Mouse (Mus musculus) spleen, postnatal 14 days (tissue): ENCODE measurements around the gene Gripap1.
A peak's percentile ranks its signal among the peaks of the same experiment; 100 is the strongest.
"Not testable (repeated sequence)": the region's sequence is repeated elsewhere in the genome, so short reads cannot be mapped to it uniquely, and the experiment has no call there.

Experiments used
- DNase-seq, 2 experiments: peaks; one replicate each; pipeline ENCODE4 v3.0.0; 2021 to 2022; ENCODE audit warnings: low spot score in 2 of 2

Gene Gripap1

GRCm38 (mm10) chrX:7789542-7790136, at the start of gene Gripap1:
TSS of gene Gripap1 (plus strand) at chrX:7789765.
- DNase-seq = peak; percentile 55 to 66

GRCm38 (mm10) chrX:7740082-7740819, 49.3 kb upstream of the Gripap1 start:
- DNase-seq = no peak

- DNase-seq = no peak
Measured at GRCm38 (mm10) chrX:7741103-7741502, 48.5 kb upstream of the Gripap1 start.

DNA sequence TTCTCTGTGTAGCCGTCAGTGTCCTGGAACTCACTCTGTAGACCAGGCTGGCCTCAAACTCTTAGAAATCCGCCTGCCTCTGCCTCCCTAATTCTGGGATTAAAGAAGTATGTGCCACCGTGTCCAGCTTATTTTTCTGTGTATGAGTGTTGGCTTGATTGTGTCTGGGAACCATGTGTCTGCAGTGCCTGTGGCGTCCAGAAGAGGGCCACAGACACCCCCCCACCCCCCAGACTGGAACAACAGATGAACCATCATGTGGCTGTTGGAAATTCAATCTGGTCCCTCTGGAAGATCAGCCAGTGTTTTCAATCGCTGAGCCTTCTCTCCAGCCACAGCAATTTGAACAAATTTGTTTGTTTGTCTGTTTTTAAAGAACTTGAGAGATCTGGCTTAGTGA, 46.1 kb upstream of the Gripap1 start:
- DNase-seq = no peak

DNA sequence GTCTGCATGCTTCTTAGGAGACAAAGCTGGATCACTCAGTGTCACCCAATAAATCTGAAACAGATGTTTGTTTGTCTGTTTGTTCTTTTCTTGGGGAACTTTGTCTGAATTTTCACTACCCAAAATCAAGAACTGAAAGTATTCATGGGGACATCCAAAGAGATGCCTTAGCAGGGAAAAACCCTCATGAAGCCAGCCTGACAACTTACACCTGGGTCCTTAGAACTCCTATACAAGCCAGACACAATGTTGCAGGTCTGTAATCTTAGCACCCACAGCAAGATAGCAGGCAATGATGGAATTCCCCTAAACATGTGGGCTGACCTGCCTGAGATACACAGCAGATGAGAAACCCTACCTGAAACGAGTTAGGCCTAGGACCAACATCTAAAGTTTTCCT, 44.6 kb upstream of the Gripap1 start:
- no peak for DNase-seq

DNA sequence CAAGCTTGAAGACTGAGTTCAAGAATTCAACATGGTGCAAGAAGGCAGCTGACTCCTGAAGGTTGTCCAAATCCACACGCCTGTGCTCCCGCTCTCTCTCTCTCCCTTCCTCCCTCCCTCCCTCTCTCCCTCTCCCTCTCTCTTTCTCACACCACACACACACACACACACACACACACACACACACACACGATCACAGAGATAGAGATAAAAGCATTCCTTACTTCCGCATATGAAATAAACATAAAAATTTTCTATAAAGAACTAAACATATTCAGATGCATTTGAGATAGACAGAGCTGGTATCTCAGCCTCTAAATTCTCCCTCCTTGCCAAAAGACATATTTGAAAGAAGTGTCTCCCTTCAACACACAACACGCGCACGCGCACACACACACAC, 44.1 kb upstream of the Gripap1 start:
- no peak for DNase-seq

DNA sequence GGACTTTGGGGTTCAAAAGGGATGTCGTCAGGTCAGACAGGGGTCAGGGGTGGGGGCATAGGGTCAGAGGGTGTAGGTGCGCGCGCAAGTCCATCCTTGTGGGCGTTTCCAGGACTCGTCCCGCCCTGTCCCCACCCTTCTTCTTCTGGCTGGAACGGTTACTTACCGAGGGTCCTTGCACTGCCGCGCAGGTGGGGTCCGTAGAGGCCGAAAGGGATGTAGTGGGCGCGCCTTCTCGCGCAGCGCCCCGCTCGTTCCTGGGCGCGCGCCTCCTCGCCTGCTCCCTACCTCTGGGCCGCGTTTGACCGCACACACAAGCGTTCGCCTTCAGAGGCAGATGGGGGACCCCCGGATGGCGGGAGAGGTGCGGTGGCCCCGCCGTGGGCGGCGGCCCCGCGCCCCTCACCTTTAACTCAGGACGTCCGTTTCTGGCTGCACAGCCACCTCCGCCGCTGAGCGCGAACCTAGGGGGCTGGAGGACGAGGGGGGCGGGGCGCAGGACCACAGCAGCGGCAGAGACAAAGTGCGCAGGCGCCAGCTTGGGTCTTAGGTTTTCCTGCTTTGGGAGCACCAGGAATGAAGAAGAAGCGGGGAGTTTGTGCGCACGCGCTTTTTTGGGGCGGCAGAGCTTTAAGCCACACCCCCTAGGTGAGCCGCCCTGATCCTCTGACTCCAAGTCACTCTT, 39.0 kb upstream of the Gripap1 start, which contains the start of gene Ccdc120:
Ccdc120 (minus strand) TSS at position 474 of the 685 bp plus-strand sequence.
- DNase-seq = no peak

- not testable (repeated sequence) for DNase-seq
Measured at GRCm38 (mm10) chrX:7753627-7754026, 35.9 kb upstream of the Gripap1 start.

GRCm38 (mm10) chrX:7762137-7762920, 27.2 kb upstream of the Gripap1 start, which contains the start of gene Tfe3:
TSS of gene Tfe3 (plus strand) at chrX:7762560.
- peak; percentile 68 to 77 for DNase-seq

DNA sequence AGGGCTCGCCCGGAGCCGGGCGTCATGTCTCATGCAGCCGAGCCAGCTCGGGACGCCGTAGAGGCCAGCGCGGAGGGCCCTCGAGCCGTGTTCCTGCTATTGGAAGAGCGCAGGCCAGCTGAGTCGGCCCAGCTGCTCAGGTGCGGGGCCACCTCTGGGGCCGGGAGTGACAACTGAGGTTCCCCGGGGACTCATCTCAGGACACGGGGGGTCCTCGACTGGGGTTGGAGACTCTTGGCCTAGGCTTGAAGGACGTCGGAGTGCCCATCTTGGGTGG, 26.7 kb upstream of the Gripap1 start:
- DNase-seq = no peak

GRCm38 (mm10) chrX:7763631-7764393, 25.8 kb upstream of the Gripap1 start:
- DNase-seq = no peak

GRCm38 (mm10) chrX:7764657-7765280, 24.8 kb upstream of the Gripap1 start:
- no peak for DNase-seq

GRCm38 (mm10) chrX:7765281-7765670, 24.3 kb upstream of the Gripap1 start:
- DNase-seq = no peak

DNA sequence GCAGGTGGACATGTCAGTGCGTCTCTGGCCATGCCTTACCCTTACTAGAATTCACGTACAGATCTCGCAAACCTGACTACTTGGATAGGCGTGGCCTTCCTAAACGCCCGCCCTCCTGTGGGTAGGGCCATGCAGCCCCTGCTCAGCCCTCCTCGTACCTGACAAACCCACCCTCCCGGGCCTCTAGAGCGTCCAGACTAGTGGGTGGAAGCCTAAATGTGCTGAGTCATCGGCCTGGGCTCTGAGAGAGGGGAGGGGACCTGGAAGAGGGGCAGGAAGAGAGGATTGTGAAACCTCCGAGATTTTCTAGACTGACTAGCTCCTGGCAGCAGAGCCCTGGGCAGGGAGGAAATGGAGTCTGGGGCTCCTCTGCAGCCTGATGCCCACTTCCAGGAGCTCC, 23.8 kb upstream of the Gripap1 start:
- DNase-seq = no peak

GRCm38 (mm10) chrX:7769302-7770017, 20.1 kb upstream of the Gripap1 start:
- no peak for DNase-seq

GRCm38 (mm10) chrX:7772766-7773165, 16.8 kb upstream of the Gripap1 start:
- DNase-seq = no peak

DNA sequence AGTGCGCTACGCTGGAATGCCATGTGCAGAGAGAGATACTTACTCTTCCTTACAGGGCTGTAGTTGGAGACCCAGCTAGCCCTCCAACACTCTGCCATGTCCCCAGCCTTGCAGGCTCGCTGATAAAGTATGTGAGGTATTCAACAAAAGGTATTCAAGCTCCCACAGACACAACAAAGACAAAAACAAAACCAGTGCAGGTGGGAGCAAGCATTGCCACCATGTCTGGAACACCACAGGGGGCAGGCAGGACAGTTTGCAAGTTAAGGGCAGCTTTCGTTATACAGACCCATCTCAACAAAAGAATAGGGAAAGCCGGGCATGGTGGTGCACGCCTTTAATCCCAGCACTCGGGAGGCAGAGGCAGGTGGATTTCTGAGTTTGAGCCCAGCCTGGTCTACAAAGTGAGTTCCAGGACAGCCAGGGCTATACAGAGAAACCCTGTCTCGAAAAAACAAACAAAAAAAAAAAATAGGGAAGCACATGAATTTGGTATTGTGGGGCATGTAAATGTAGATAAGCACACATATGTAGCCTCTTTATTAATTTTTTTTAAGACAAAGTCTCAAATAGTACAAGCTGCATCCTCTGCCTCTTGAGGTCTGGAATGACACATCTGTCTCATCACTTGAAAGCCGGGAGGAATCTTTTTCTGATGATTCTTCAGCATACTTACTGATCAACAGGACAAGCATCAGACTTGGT, 13.9 kb upstream of the Gripap1 start:
- DNase-seq = no peak

GRCm38 (mm10) chrX:7776329-7777082, 13.1 kb upstream of the Gripap1 start:
- peak; percentile 28 to 60 for DNase-seq
